ENCODE assay signal across 8 mouse cellular contexts in the genomic region with DNA sequence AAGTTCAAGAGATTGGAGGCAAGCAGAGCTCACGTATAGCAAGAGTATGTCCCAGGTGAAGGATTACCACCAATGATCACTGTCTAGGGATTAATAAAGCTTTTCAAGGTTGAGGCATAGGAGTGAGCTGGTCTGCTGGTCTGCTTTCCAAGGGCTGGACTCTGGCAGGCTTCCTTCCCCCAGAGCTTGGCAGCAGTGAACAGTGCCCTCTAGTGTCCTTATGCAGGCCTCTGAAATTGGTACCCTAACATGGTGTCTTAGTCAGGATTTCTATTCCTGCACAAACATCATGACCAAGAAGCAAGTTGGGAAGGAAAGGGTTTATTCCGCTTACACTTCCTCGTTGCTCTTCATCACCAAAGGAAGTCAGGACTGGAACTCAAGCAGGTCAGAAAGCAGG. TPM values are rescaled to one million over a fixed set of nuclear protein-coding genes. Genes with fewer than 3 reads are reported as not detected.
A peak's percentile ranks its signal among the peaks of the same experiment; 100 is the strongest.
DNase-seq lines count a peak whose midpoint lies in the region; ATAC-seq and TF ChIP-seq lines count a peak whose summit lies in the region.

No protein-coding gene starts in this region.

- ATAC-seq in midbrain, embryonic 16.5 days, result no peak
- 0 out of 2 replicates have a peak, but pooled peaks have one; percentile 63 for ATAC-seq in hindbrain, postnatal 0 days

- H3K36me3 ChIP-seq in midbrain, embryonic 10.5 days, result no peaks in the 10 kb centered on the region
- H3K36me3 ChIP-seq in midbrain, embryonic 16.5 days (ENCODE audit: control insufficient read depth, insufficient read depth, low read length), result no peaks in the 10 kb centered on the region
- no peaks in the 10 kb centered on the region for H3K36me3 ChIP-seq in hindbrain, postnatal 0 days (ENCODE audit: insufficient read depth, low read length)
- H3K36me3 ChIP-seq in limb, embryonic 10.5 days, result no peaks in the 10 kb centered on the region

- no peak overlapping the region for H3K4me3 ChIP-seq in midbrain, embryonic 10.5 days
- H3K4me3 ChIP-seq in midbrain, embryonic 16.5 days (ENCODE audit: low read depth, low read length), result no peak overlapping the region
- H3K4me3 ChIP-seq in hindbrain, postnatal 0 days (ENCODE audit: low read length), result no peak overlapping the region
- no peak overlapping the region for H3K4me3 ChIP-seq in limb, embryonic 10.5 days
- no peak overlapping the region for H3K4me3 ChIP-seq in olfactory bulb, adult 2 months (ENCODE audit: insufficient read depth, low read depth, low read length)

- H3K27me3 ChIP-seq in midbrain, embryonic 10.5 days (ENCODE audit: low read depth, poor library complexity, severe bottlenecking), result 0 out of 2 replicates have a peak, but pooled peaks cover 5% of the 10 kb centered on the region
- H3K27me3 ChIP-seq in midbrain, embryonic 16.5 days (ENCODE audit: control insufficient read depth, insufficient read depth, low read depth, low read length), result no peaks in the 10 kb centered on the region
- H3K27me3 ChIP-seq in hindbrain, postnatal 0 days (ENCODE audit: insufficient read depth, low read length), result no peaks in the 10 kb centered on the region
- H3K27me3 ChIP-seq in limb, embryonic 10.5 days (ENCODE audit: low read depth, poor library complexity, severe bottlenecking), result no peaks in the 10 kb centered on the region

- 52% methylated on average over 3 of the region's 3 CpGs for WGBS in midbrain, embryonic 10.5 days
- 48% methylated on average over 3 of the region's 3 CpGs for WGBS in midbrain, embryonic 16.5 days
- WGBS in hindbrain, postnatal 0 days, result 47% methylated on average over 3 of the region's 3 CpGs
- WGBS in limb, embryonic 10.5 days, result 49% methylated on average over 3 of the region's 3 CpGs
- WGBS in olfactory bulb, adult 2 months, result 55% methylated on average over 3 of the region's 3 CpGs

- H3K4me2 ChIP-seq in midbrain, embryonic 16.5 days (ENCODE audit: low read length), result no peak overlapping the region
- H3K4me2 ChIP-seq in hindbrain, postnatal 0 days (ENCODE audit: low read depth, low read length), result no peak overlapping the region

- H3K27ac ChIP-seq in midbrain, embryonic 10.5 days (replicated peaks), result no peak overlapping the region
- H3K27ac ChIP-seq in midbrain, embryonic 16.5 days (ENCODE audit: low read length), result no peak overlapping the region
- H3K27ac ChIP-seq in hindbrain, postnatal 0 days, result no peak overlapping the region
- no peak overlapping the region for H3K27ac ChIP-seq in limb, embryonic 10.5 days
- no peak overlapping the region for H3K27ac ChIP-seq in olfactory bulb, adult 2 months (ENCODE audit: insufficient read depth, low read depth, low read length)

- TF ChIP-seq CTCF in hindbrain, postnatal 0 days (IDR thresholded peaks at IDR 0.05; ENCODE audit: low read depth), result peak; percentile 73
- 0 out of 2 replicates have a peak, but pooled peaks have one; percentile 20 for TF ChIP-seq CTCF in olfactory bulb, adult 2 months (IDR thresholded peaks at IDR 0.05; ENCODE audit: insufficient read depth, low read depth, low read length)

- no peak for TF ChIP-seq POLR2A in olfactory bulb, adult 2 months (IDR thresholded peaks at IDR 0.05; ENCODE audit: insufficient read depth, low read depth, low read length)

- no peaks in the 10 kb centered on the region for H3K4me1 ChIP-seq in midbrain, embryonic 10.5 days
- no peaks in the 10 kb centered on the region for H3K4me1 ChIP-seq in midbrain, embryonic 16.5 days (ENCODE audit: control insufficient read depth, insufficient read depth, low read length)
- no peaks in the 10 kb centered on the region; the same call in 1 of the 2 replicates for H3K4me1 ChIP-seq in hindbrain, postnatal 0 days (ENCODE audit: insufficient read depth, low read length)
- 0 out of 2 replicates have a peak, but pooled peaks cover 5% of the 10 kb centered on the region for H3K4me1 ChIP-seq in limb, embryonic 10.5 days
- H3K4me1 ChIP-seq in olfactory bulb, adult 2 months (ENCODE audit: control insufficient read depth, insufficient read depth, low read length), result peaks cover 3% of the 10 kb centered on the region; the same call in 1 of the 2 replicates

- H3K9me3 ChIP-seq in midbrain, embryonic 10.5 days (replicated peaks), result no peaks in the 10 kb centered on the region
- no peaks in the 10 kb centered on the region for H3K9me3 ChIP-seq in midbrain, embryonic 16.5 days (replicated peaks; ENCODE audit: control insufficient read depth, low read length, poor library complexity, severe bottlenecking)
- no peaks in the 10 kb centered on the region for H3K9me3 ChIP-seq in hindbrain, postnatal 0 days (ENCODE audit: low read length)
- H3K9me3 ChIP-seq in limb, embryonic 10.5 days (replicated peaks), result no peaks in the 10 kb centered on the region

- H3K9ac ChIP-seq in midbrain, embryonic 16.5 days (ENCODE audit: low read depth, low read length), result no peak overlapping the region
- no peak overlapping the region for H3K9ac ChIP-seq in hindbrain, postnatal 0 days (replicated peaks; ENCODE audit: low read length)

- peak; percentile 55 for DNase-seq in midbrain, embryonic 10.5 days (ENCODE audit: low spot score)
- peak; percentile 82 for DNase-seq in adrenal gland, adult 2 months
- peak; percentile 50 for DNase-seq in embryo, embryonic 11.5 days (ENCODE audit: low read depth, low spot score)
- peak; percentile 70 for DNase-seq in hindbrain, postnatal 0 days (ENCODE audit: low spot score)
- peak; percentile 58 for DNase-seq in limb, embryonic 10.5 days (ENCODE audit: low spot score)
- DNase-seq in thymus, postnatal 4 days, result peak; percentile 68

RNA-seq across cellular contexts. Expression of a gene that starts 20.4 kb away (rescaled TPM):
- polyA plus RNA-seq in midbrain, embryonic 10.5 days (2016; fragmentation: Nextera tagmentation; extraction: Ambion mirVana), result 0.40 TPM in 1 of 2 replicates, not detected in the other
- 1.1 and 1.7 TPM in 2 replicates for polyA plus RNA-seq in midbrain, embryonic 16.5 days (2015; fragmentation: Nextera tagmentation; extraction: Ambion mirVana)
- total RNA-seq in adrenal gland, adult 2 months (2021), result 1 to 10 TPM; 7.6 to 8.3 TPM
- 4.0 and 4.2 TPM in 2 replicates for polyA plus RNA-seq in adrenal gland, adult 2 months (2012; rRNA removed)
- total RNA-seq in hindbrain, postnatal 0 days (2014; rRNA removed), result 2.2 and 5.3 TPM in 2 replicates
- 3.6 and 4.3 TPM in 2 replicates for polyA plus RNA-seq in hindbrain, postnatal 0 days (2015; fragmentation: Nextera tagmentation; extraction: Ambion mirVana)
- polyA plus RNA-seq in limb, embryonic 10.5 days (2016; fragmentation: Nextera tagmentation; extraction: Ambion mirVana), result 0.19 TPM in 1 of 2 replicates, not detected in the other
- not detected in 2 replicates for polyA plus RNA-seq in olfactory bulb, adult 2 months (2012; ENCODE audit: insufficient read depth, insufficient read length, low replicate concordance, missing spikeins)

RNA-seq across cellular contexts. Expression of a gene that starts 22.0 kb away (rescaled TPM):
- 0.25 TPM in 1 of 2 replicates, not detected in the other for polyA plus RNA-seq in midbrain, embryonic 10.5 days (2016; fragmentation: Nextera tagmentation; extraction: Ambion mirVana)
- polyA plus RNA-seq in midbrain, embryonic 16.5 days (2015; fragmentation: Nextera tagmentation; extraction: Ambion mirVana), result 0.14 and 0.16 TPM in 2 replicates
- total RNA-seq in adrenal gland, adult 2 months (2021), result 1 to 10 TPM; 5.1 to 6.9 TPM
- 1.6 and 2.0 TPM in 2 replicates for polyA plus RNA-seq in adrenal gland, adult 2 months (2012; rRNA removed)
- total RNA-seq in hindbrain, postnatal 0 days (2014; rRNA removed), result 0.58 TPM in 1 of 2 replicates, not detected in the other
- 0.55 and 0.71 TPM in 2 replicates for polyA plus RNA-seq in hindbrain, postnatal 0 days (2015; fragmentation: Nextera tagmentation; extraction: Ambion mirVana)
- polyA plus RNA-seq in limb, embryonic 10.5 days (2016; fragmentation: Nextera tagmentation; extraction: Ambion mirVana), result 0.11 TPM in 1 of 2 replicates, not detected in the other
- not detected in 2 replicates for polyA plus RNA-seq in olfactory bulb, adult 2 months (2012; ENCODE audit: insufficient read depth, insufficient read length, low replicate concordance, missing spikeins)
